Mouse (Mus musculus) stomach, postnatal 0 days (tissue): ENCODE measurements around the gene Hist1h3f.

Source experiments
- CTCF ChIP-seq: IDR thresholded peaks from 2 replicates; pipeline ENCODE4 v1.5.1; 2016; ENCODE audit warnings: antibody characterized with exemption, low read depth, mild to moderate bottlenecking, moderate library complexity
- EP300 ChIP-seq: optimal IDR thresholded peaks from 2 replicates; pipeline ENCODE3; 2016; ENCODE audit warnings: antibody characterized with exemption

DNA sequence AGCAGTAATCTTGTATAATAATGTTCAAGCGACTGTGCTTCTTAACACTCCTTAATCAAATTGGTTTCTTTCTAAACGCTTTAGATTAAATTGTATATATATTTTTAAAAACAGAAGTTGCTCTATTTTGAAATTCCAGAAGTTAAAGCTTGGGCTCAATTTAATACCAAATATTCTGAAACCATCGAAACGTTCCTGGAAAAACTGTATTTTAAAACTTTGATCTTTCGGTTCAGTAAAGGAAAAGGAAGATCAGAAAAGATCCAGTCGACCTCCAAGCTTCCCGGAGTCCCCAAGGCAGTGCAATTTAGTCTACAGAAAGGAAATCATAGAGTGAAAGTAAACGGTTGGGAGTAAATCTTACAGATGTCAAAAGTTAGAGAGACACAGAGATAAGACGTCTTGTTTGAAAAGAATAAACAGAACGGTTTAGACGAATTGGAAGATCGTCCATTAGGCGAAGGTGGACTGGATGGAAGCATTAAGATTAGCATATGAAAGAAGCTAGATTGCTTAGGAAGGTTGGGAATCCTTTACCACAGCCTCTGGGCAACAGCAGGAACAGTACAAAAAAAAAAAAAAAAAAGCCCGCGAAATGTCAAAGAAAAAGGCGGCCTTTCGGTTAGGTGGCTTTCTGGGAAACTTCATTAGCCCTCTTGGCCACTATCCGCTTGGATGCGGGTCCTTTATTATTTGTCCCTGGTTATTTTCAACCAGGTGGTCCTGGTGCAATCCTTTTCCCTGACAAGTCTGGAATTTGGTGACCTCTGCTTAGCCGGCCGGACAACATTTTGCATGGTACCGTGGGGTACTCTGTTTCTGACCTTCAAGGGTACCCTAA, 42.5 kb downstream of the Hist1h3f start:
- TF ChIP-seq EP300 (no peak), CTCF (no peak)
